Mouse (Mus musculus): Measurements from ENCODE around the gene Mesp1. TPM values are rescaled to one million over a fixed set of nuclear protein-coding genes. Genes with fewer than 3 reads are reported as not detected.
A peak's percentile ranks its signal among the peaks of the same experiment; 100 is the strongest.

The Mesp1 gene
- polyA plus RNA-seq, 1 experiment from 2014 or later: not detected

- WGBS: 89% methylated on average over 6 of the region's 6 CpGs
- no peak overlapping the region for H3K4me3 ChIP-seq
- H3K9me3 ChIP-seq (replicated peaks): no peaks in the 10 kb centered on the region
- no peaks in the 10 kb centered on the region for H3K4me1 ChIP-seq
- H3K27ac ChIP-seq: no peak overlapping the region
- H3K27me3 ChIP-seq: no peaks in the 10 kb centered on the region
- no peak for ATAC-seq
- no peak overlapping the region for H3K9ac ChIP-seq
- no peaks in the 10 kb centered on the region for H3K36me3 ChIP-seq (ENCODE audit: poor library complexity, severe bottlenecking)
- no peak overlapping the region for H3K4me2 ChIP-seq
Measured at GRCm38 (mm10) chr7:79749511-79749910, 44.1 kb downstream of the Mesp1 start.

- Histone ChIP-seq H3K4me1 (peaks cover 8% of the 10 kb centered on the region; the same call in 1 of the 2 replicates), H3K4me3 (no peak overlapping the region), H3K27ac (no peak overlapping the region), H3K27me3 (no peaks in the 10 kb centered on the region), H3K9ac (no peak overlapping the region), H3K4me2 (no peak overlapping the region), H3K9me3 (replicated peaks) (no peaks in the 10 kb centered on the region), H3K36me3 (ENCODE audit: poor library complexity, severe bottlenecking) (no peaks in the 10 kb centered on the region)
- 83% methylated on average over 6 of the region's 6 CpGs for WGBS
- no peak for ATAC-seq
Measured at GRCm38 (mm10) chr7:79747659-79748058, 45.9 kb downstream of the Mesp1 start.

- no peak overlapping the region for H3K9ac ChIP-seq
- H3K27me3 ChIP-seq: no peaks in the 10 kb centered on the region
- no peaks in the 10 kb centered on the region for H3K36me3 ChIP-seq (ENCODE audit: poor library complexity, severe bottlenecking)
- H3K27ac ChIP-seq: no peak overlapping the region
- H3K4me2 ChIP-seq: no peak overlapping the region
- H3K4me1 ChIP-seq: peaks cover 13% of the 10 kb centered on the region; the same call in 1 of the 2 replicates
- no peak for ATAC-seq
- H3K9me3 ChIP-seq (replicated peaks): no peaks in the 10 kb centered on the region
- no peak overlapping the region for H3K4me3 ChIP-seq
- 87% methylated on average over 5 of the region's 5 CpGs for WGBS
Measured at GRCm38 (mm10) chr7:79744585-79744984, 49.0 kb downstream of the Mesp1 start.

DNA sequence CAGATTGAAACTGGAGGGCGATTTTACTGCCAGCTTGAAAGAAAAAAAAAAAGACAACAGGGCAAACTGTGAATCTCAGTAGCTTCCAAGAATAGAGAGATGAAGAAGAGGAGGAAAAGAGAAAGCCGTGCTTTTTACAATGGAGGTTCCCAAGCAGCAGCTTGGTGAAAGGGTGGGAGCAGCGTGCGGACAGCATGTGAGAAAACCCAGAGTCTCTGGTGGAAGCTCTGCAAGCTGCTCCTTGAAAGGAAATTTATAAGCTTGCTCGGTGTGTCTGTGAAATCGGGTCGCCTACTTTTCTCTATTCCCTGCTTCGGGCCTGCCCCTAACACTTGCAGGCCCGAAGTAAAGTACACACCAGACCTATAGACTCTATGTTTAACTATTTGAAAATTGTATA is 49.5 kb downstream of the Mesp1 start:
- Histone ChIP-seq H3K9me3 (replicated peaks) (no peaks in the 10 kb centered on the region), H3K4me1 (peaks cover 13% of the 10 kb centered on the region; the same call in 1 of the 2 replicates), H3K4me3 (no peak overlapping the region), H3K9ac (no peak overlapping the region), H3K4me2 (no peak overlapping the region), H3K27ac (no peak overlapping the region), H3K27me3 (no peaks in the 10 kb centered on the region), H3K36me3 (ENCODE audit: poor library complexity, severe bottlenecking) (no peaks in the 10 kb centered on the region)
- 91% methylated on average over 9 of the region's 9 CpGs for WGBS
- no peak for ATAC-seq

DNA sequence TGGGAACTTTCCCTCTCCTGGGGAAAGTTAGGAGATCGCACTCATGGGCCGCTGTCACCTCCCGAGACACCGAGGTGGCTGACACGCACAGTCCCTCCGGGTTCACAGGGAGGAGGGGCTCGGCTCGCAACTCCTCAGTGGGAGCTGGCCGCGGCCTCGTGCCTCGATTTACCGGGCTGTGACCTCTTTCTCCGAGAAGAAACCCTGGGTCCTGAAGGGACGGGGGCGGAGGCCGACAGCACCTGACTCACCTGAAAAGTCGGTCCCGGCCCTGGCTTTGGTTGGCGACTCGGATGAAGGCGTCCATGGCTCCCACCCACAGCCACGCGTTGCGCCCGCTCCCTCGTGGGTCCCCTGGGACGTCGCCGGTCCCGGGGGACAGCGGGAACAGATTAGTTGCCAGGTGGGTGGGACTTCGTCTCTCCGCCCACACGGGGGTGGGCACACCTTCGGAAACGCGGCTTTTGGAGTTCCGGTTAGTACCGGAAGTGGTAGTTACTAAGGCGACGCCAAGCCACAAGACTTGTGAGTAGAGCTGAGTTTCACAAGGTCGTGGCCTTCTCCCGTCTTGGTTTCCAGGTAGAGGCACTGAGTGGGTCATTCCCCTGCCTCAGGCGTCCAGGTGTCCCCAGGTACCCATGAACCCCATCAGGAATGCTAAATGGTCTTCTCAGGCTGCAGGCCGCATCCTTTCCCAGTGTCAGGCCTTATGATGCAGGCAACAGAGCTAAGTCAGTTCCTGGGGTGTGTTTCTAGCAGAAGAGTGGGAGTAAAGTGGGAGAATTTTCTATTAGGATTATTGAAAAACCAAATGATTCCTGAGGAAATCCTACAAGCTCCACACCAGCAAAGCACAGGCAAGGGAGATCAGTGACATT is 50.7 kb downstream of the Mesp1 start, which contains the start of the genes Pex11a and Wdr93:
Gene Pex11a (minus strand): TSS at position 473 of the 878 bp plus-strand sequence.
Gene Wdr93 (plus strand): TSS at position 505 of the 878 bp plus-strand sequence.
- no peak within 1 kb of the TSS for H3K27ac ChIP-seq
- H3K9ac ChIP-seq: peak within 1 kb of the TSS; percentile 65
- 0 out of 2 replicates have a peak, but pooled peaks cover 3% of the 10 kb centered on the region for H3K36me3 ChIP-seq (ENCODE audit: poor library complexity, severe bottlenecking)
- no peaks in the 10 kb centered on the region for H3K27me3 ChIP-seq
- H3K4me2 ChIP-seq: peak within 1 kb of the TSS; percentile 97
- peaks cover 13% of the 10 kb centered on the region; the same call in 1 of the 2 replicates for H3K4me1 ChIP-seq
- H3K4me3 ChIP-seq: peak within 1 kb of the TSS; percentile 56
- 3% methylated on average over 46 of the region's 46 CpGs for WGBS
- ATAC-seq: peak; percentile 94
- H3K9me3 ChIP-seq (replicated peaks): no peaks in the 10 kb centered on the region

DNA sequence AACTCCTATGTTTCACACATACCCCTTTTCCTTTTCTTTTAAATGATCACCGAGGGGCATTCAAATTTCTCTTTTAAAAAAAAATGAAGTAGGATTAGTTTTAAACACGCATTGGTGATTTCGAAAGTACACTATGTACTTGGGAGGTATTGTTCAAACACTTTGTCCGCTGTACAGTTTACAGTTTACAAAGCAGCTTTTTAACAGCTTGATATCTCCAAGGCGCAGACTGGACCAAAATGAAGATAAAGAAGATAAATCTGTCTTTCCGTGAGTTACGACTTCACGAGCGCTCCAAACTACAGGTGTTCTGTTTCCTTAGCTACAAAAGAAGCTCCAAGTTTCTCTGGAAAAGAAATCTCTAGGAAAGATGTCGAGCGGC is 51.3 kb downstream of the Mesp1 start:
- Histone ChIP-seq H3K4me2 (peak overlapping the region; percentile 97), H3K36me3 (ENCODE audit: poor library complexity, severe bottlenecking) (peaks cover 8% of the 10 kb centered on the region; the same call in 1 of the 2 replicates), H3K9ac (peak overlapping the region; percentile 65), H3K4me3 (peak overlapping the region; percentile 56), H3K27me3 (no peaks in the 10 kb centered on the region), H3K4me1 (peaks cover 13% of the 10 kb centered on the region; the same call in 1 of the 2 replicates), H3K27ac (no peak overlapping the region), H3K9me3 (replicated peaks) (no peaks in the 10 kb centered on the region)
- WGBS: 19% methylated on average over 11 of the region's 11 CpGs
- ATAC-seq: no peak

Other genes starting within 250 kb of the Mesp1 start
- 6.2 and 7.5 TPM in 2 replicates for gene Rhcg, start 176.1 kb downstream of the Mesp1 start, polyA plus RNA-seq (2015; fragmentation: Nextera tagmentation; extraction: Ambion mirVana)
- gene Ticrr, start 133.6 kb downstream of the Mesp1 start, polyA plus RNA-seq (2015; fragmentation: Nextera tagmentation; extraction: Ambion mirVana): 7.6 and 8.1 TPM in 2 replicates
- gene Kif7, start 78.1 kb downstream of the Mesp1 start, polyA plus RNA-seq (2015; fragmentation: Nextera tagmentation; extraction: Ambion mirVana): 3.0 and 3.5 TPM in 2 replicates
- gene Plin1, start 60.9 kb downstream of the Mesp1 start, polyA plus RNA-seq (2015; fragmentation: Nextera tagmentation; extraction: Ambion mirVana): 0.21 TPM in 1 of 2 replicates, not detected in the other
- gene Pex11a, start 50.7 kb downstream of the Mesp1 start, polyA plus RNA-seq (2015; fragmentation: Nextera tagmentation; extraction: Ambion mirVana): 12.7 and 14.2 TPM in 2 replicates
- 0.39 and 0.64 TPM in 2 replicates for gene Wdr93, start 50.6 kb downstream of the Mesp1 start, polyA plus RNA-seq (2015; fragmentation: Nextera tagmentation; extraction: Ambion mirVana)
- 0.90 and 1.1 TPM in 2 replicates for gene Mesp2, start 16.9 kb upstream of the Mesp1 start, polyA plus RNA-seq (2015; fragmentation: Nextera tagmentation; extraction: Ambion mirVana)
- 0.99 and 1.9 TPM in 2 replicates for gene Anpep, start 67.3 kb upstream of the Mesp1 start, polyA plus RNA-seq (2015; fragmentation: Nextera tagmentation; extraction: Ambion mirVana)
- gene Ap3s2, start 126.9 kb upstream of the Mesp1 start, polyA plus RNA-seq (2015; fragmentation: Nextera tagmentation; extraction: Ambion mirVana): 46.2 and 46.3 TPM in 2 replicates
- gene Arpin, start 141.6 kb upstream of the Mesp1 start, polyA plus RNA-seq (2015; fragmentation: Nextera tagmentation; extraction: Ambion mirVana): 16.5 and 16.8 TPM in 2 replicates
- gene Zfp710, start 231.0 kb upstream of the Mesp1 start, polyA plus RNA-seq (2015; fragmentation: Nextera tagmentation; extraction: Ambion mirVana): 20.6 and 23.1 TPM in 2 replicates